Mouse (Mus musculus): Measurements from ENCODE around the gene Dok1. TPM values are rescaled to one million over a fixed set of nuclear protein-coding genes. Genes with fewer than 3 reads are reported as not detected.

The Dok1 gene
- polyA plus RNA-seq, 1 experiment from 2014 or later = 9.7 TPM

- H3K27me3 ChIP-seq (ENCODE audit: control insufficient read depth, insufficient read depth, low read length) = no peaks in the 10 kb centered on the region
- no peak overlapping the region for H3K9ac ChIP-seq (replicated peaks; ENCODE audit: low read depth, low read length)
- H3K4me3 ChIP-seq (ENCODE audit: low read depth, low read length) = no peak overlapping the region
- 0 out of 2 replicates have a peak, but pooled peaks cover 3% of the 10 kb centered on the region for H3K4me1 ChIP-seq (ENCODE audit: control insufficient read depth, insufficient read depth, low read length)
- H3K27ac ChIP-seq (ENCODE audit: low read length) = no peak overlapping the region
- WGBS = 77% methylated on average over 10 of the region's 10 CpGs
- no peak overlapping the region for H3K4me2 ChIP-seq (replicated peaks; ENCODE audit: low read depth, low read length)
- no peaks in the 10 kb centered on the region for H3K36me3 ChIP-seq (ENCODE audit: control insufficient read depth, insufficient read depth, low read length)
- no peak for ATAC-seq (ENCODE audit: insufficient number of reproducible peaks, insufficient read depth, low FRiP score, low read depth)
- no peaks in the 10 kb centered on the region for H3K9me3 ChIP-seq (ENCODE audit: control insufficient read depth, low read depth, low read length)
Measured at GRCm38 (mm10) chr6:83005444-83006011, 27.7 kb downstream of the Dok1 start.

GRCm38 (mm10) chr6:83004872-83005271, 28.4 kb downstream of the Dok1 start:
- no peak overlapping the region for H3K27ac ChIP-seq (ENCODE audit: low read length)
- no peaks in the 10 kb centered on the region for H3K27me3 ChIP-seq (ENCODE audit: control insufficient read depth, insufficient read depth, low read length)
- ATAC-seq (ENCODE audit: insufficient number of reproducible peaks, insufficient read depth, low FRiP score, low read depth) = no peak
- no peak overlapping the region for H3K9ac ChIP-seq (replicated peaks; ENCODE audit: low read depth, low read length)
- 0 out of 2 replicates have a peak, but pooled peaks cover under 1% of the 10 kb centered on the region for H3K4me1 ChIP-seq (ENCODE audit: control insufficient read depth, insufficient read depth, low read length)
- H3K9me3 ChIP-seq (ENCODE audit: control insufficient read depth, low read depth, low read length) = no peaks in the 10 kb centered on the region
- no peak overlapping the region for H3K4me2 ChIP-seq (replicated peaks; ENCODE audit: low read depth, low read length)
- WGBS = 62% methylated on average over 7 of the region's 7 CpGs
- H3K36me3 ChIP-seq (ENCODE audit: control insufficient read depth, insufficient read depth, low read length) = no peaks in the 10 kb centered on the region
- no peak overlapping the region for H3K4me3 ChIP-seq (ENCODE audit: low read depth, low read length)

- Histone ChIP-seq H3K4me2 (replicated peaks; ENCODE audit: low read depth, low read length) (no peak overlapping the region), H3K4me3 (ENCODE audit: low read depth, low read length) (no peak overlapping the region), H3K27me3 (ENCODE audit: control insufficient read depth, insufficient read depth, low read length) (no peaks in the 10 kb centered on the region), H3K36me3 (ENCODE audit: control insufficient read depth, insufficient read depth, low read length) (no peaks in the 10 kb centered on the region), H3K9ac (replicated peaks; ENCODE audit: low read depth, low read length) (no peak overlapping the region), H3K27ac (ENCODE audit: low read length) (no peak overlapping the region), H3K9me3 (ENCODE audit: control insufficient read depth, low read depth, low read length) (no peaks in the 10 kb centered on the region), H3K4me1 (ENCODE audit: control insufficient read depth, insufficient read depth, low read length) (no peaks in the 10 kb centered on the region)
- ATAC-seq (ENCODE audit: insufficient number of reproducible peaks, insufficient read depth, low FRiP score, low read depth) = no peak
- WGBS = 74% methylated on average over 2 of the region's 2 CpGs
Measured at GRCm38 (mm10) chr6:83004309-83004708, 29.0 kb downstream of the Dok1 start.

GRCm38 (mm10) chr6:83003850-83004249, 29.4 kb downstream of the Dok1 start:
- Histone ChIP-seq H3K9me3 (ENCODE audit: control insufficient read depth, low read depth, low read length) (no peaks in the 10 kb centered on the region), H3K27me3 (ENCODE audit: control insufficient read depth, insufficient read depth, low read length) (no peaks in the 10 kb centered on the region), H3K27ac (ENCODE audit: low read length) (no peak overlapping the region), H3K4me1 (ENCODE audit: control insufficient read depth, insufficient read depth, low read length) (no peaks in the 10 kb centered on the region), H3K4me2 (replicated peaks; ENCODE audit: low read depth, low read length) (no peak overlapping the region), H3K9ac (replicated peaks; ENCODE audit: low read depth, low read length) (no peak overlapping the region), H3K4me3 (ENCODE audit: low read depth, low read length) (no peak overlapping the region), H3K36me3 (ENCODE audit: control insufficient read depth, insufficient read depth, low read length) (no peaks in the 10 kb centered on the region)
- ATAC-seq (ENCODE audit: insufficient number of reproducible peaks, insufficient read depth, low FRiP score, low read depth) = no peak
- WGBS = 84% methylated on average over 5 of the region's 5 CpGs

DNA sequence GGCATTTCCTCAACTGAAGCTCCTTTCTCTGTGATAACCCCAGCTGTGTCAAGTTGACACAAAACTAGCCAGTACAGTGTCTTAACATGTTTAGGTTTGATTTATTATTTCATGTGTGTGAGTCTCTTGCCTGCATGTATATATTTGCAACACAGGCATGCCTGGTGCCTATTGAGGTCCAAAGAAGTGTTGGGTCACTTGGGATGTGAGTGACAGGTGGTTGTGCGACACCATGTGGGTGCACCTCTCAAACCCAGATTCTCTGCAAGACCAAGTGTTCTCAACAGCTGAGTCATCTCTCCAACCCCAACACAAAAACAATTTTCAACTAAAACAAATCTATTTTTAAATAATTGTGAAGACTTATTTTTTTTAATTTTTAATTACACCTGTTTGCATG, 30.2 kb downstream of the Dok1 start:
- 89% methylated on average over 1 of the region's 1 CpGs for WGBS
- Histone ChIP-seq H3K27me3 (ENCODE audit: control insufficient read depth, insufficient read depth, low read length) (no peaks in the 10 kb centered on the region), H3K9me3 (ENCODE audit: control insufficient read depth, low read depth, low read length) (no peaks in the 10 kb centered on the region), H3K4me2 (replicated peaks; ENCODE audit: low read depth, low read length) (no peak overlapping the region), H3K4me1 (ENCODE audit: control insufficient read depth, insufficient read depth, low read length) (no peaks in the 10 kb centered on the region), H3K4me3 (ENCODE audit: low read depth, low read length) (no peak overlapping the region), H3K36me3 (ENCODE audit: control insufficient read depth, insufficient read depth, low read length) (no peaks in the 10 kb centered on the region), H3K27ac (ENCODE audit: low read length) (no peak overlapping the region), H3K9ac (replicated peaks; ENCODE audit: low read depth, low read length) (no peak overlapping the region)
- no peak for ATAC-seq (ENCODE audit: insufficient number of reproducible peaks, insufficient read depth, low FRiP score, low read depth)

GRCm38 (mm10) chr6:82999986-83000385, 33.3 kb downstream of the Dok1 start:
- no peak overlapping the region for H3K9ac ChIP-seq (replicated peaks; ENCODE audit: low read depth, low read length)
- no peak overlapping the region for H3K4me2 ChIP-seq (replicated peaks; ENCODE audit: low read depth, low read length)
- WGBS = 62% methylated on average over 8 of the region's 8 CpGs
- ATAC-seq (ENCODE audit: insufficient number of reproducible peaks, insufficient read depth, low FRiP score, low read depth) = no peak
- H3K4me3 ChIP-seq (ENCODE audit: low read depth, low read length) = no peak overlapping the region
- no peaks in the 10 kb centered on the region for H3K36me3 ChIP-seq (ENCODE audit: control insufficient read depth, insufficient read depth, low read length)
- H3K27ac ChIP-seq (ENCODE audit: low read length) = no peak overlapping the region
- H3K27me3 ChIP-seq (ENCODE audit: control insufficient read depth, insufficient read depth, low read length) = no peaks in the 10 kb centered on the region
- H3K9me3 ChIP-seq (ENCODE audit: control insufficient read depth, low read depth, low read length) = no peaks in the 10 kb centered on the region
- H3K4me1 ChIP-seq (ENCODE audit: control insufficient read depth, insufficient read depth, low read length) = peaks cover 4% of the 10 kb centered on the region; the same call in 1 of the 2 replicates

DNA sequence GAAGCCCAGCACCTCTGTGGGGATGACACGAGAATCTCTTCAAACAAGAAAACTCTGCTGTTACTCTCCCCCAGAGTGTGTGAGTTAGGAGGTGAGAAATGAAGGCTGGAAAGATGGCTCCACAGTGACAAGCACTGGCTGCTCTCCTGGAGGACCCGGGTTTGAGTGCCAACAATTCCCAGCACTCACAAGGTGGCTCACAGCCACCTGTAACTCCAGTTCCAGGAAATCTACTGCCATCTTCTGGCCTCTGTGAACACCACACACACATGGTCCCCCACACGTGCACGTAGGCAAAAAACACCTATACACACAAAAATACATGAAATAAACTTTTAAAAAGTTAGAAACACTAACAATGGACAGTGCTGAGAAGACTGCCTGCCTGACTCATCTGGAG, 34.9 kb downstream of the Dok1 start:
- Histone ChIP-seq H3K27me3 (ENCODE audit: control insufficient read depth, insufficient read depth, low read length) (no peaks in the 10 kb centered on the region), H3K36me3 (ENCODE audit: control insufficient read depth, insufficient read depth, low read length) (no peaks in the 10 kb centered on the region), H3K4me3 (ENCODE audit: low read depth, low read length) (no peak overlapping the region), H3K27ac (ENCODE audit: low read length) (no peak overlapping the region), H3K9me3 (ENCODE audit: control insufficient read depth, low read depth, low read length) (no peaks in the 10 kb centered on the region), H3K9ac (replicated peaks; ENCODE audit: low read depth, low read length) (no peak overlapping the region), H3K4me1 (ENCODE audit: control insufficient read depth, insufficient read depth, low read length) (peaks cover 4% of the 10 kb centered on the region; the same call in 1 of the 2 replicates), H3K4me2 (replicated peaks; ENCODE audit: low read depth, low read length) (no peak overlapping the region)
- 68% methylated on average over 4 of the region's 4 CpGs for WGBS
- ATAC-seq (ENCODE audit: insufficient number of reproducible peaks, insufficient read depth, low FRiP score, low read depth) = no peak

DNA sequence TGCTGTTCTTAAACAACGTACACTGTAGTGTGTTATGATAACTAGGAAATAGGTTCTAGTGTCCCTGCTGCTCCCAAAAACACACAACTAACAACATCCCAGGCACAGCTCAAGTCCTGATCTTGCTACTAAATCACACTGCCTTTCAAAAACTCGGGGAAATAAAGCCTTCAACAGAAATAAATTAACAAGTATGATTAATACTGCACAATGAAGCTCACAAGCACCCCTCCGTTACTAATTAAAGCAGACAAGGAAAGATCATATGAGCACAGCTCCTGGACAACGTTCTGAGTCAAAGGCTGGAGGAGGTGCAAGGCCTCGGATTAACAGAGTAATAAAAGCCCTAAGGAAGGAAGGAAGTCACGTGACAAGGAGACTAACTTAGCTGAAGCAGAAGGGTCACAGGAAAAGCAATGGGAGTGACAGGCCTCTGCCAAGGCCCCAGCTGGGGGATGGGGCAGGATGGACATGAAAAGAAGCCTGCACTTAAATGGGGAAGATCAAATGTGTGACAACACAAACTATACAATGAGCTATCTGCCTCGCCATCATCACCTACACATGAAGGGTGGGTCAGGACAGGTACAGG, 35.7 kb downstream of the Dok1 start:
- Histone ChIP-seq H3K9ac (replicated peaks; ENCODE audit: low read depth, low read length) (no peak overlapping the region), H3K27ac (ENCODE audit: low read length) (peak overlapping the region; percentile 34; the same call in 1 of the 2 replicates), H3K4me2 (replicated peaks; ENCODE audit: low read depth, low read length) (no peak overlapping the region), H3K4me3 (ENCODE audit: low read depth, low read length) (no peak overlapping the region), H3K27me3 (ENCODE audit: control insufficient read depth, insufficient read depth, low read length) (no peaks in the 10 kb centered on the region), H3K4me1 (ENCODE audit: control insufficient read depth, insufficient read depth, low read length) (peaks cover 4% of the 10 kb centered on the region; the same call in 1 of the 2 replicates), H3K36me3 (ENCODE audit: control insufficient read depth, insufficient read depth, low read length) (no peaks in the 10 kb centered on the region), H3K9me3 (ENCODE audit: control insufficient read depth, low read depth, low read length) (no peaks in the 10 kb centered on the region)
- WGBS = 47% methylated on average over 7 of the region's 7 CpGs
- 0 out of 2 replicates have a peak, but pooled peaks have one; percentile 8 for ATAC-seq (ENCODE audit: insufficient number of reproducible peaks, insufficient read depth, low FRiP score, low read depth)
